Mouse (Mus musculus) midbrain, embryonic 10.5 days (tissue): Measurements from ENCODE around the gene Ube2a. TPM values are rescaled to one million over a fixed set of nuclear protein-coding genes. Genes with fewer than 3 reads are reported as not detected.

Experiments used
- DNase-seq: peaks from one replicate; pipeline ENCODE4 v3.0.0-alpha.2; 2017; ENCODE audit warnings: low spot score
- H3K27ac ChIP-seq: fragments of 300-500 bp; sonication (generic); replicated peaks from 2 replicates; pipeline ENCODE4 v1.5.1; 2016; ENCODE audit warnings: mild to moderate bottlenecking
- H3K27me3 ChIP-seq: fragments of 300-500 bp; sonication (generic); 2 replicates; pipeline ENCODE4 v1.6.1; 2016; ENCODE audit warnings: low read depth, mild to moderate bottlenecking; ENCODE audit not compliant: poor library complexity, severe bottlenecking
- H3K36me3 ChIP-seq: fragments of 300-500 bp; sonication (generic); 2 replicates; pipeline ENCODE4 v1.6.1; 2016; ENCODE audit warnings: mild to moderate bottlenecking, moderate library complexity
- H3K4me1 ChIP-seq: fragments of 300-500 bp; sonication (generic); 2 replicates; pipeline ENCODE4 v1.6.1; 2016
- H3K4me3 ChIP-seq: fragments of 300-500 bp; sonication (generic); 2 replicates; pipeline ENCODE4 v1.5.1; 2016; ENCODE audit warnings: mild to moderate bottlenecking, moderate library complexity
- H3K9me3 ChIP-seq: fragments of 300-500 bp; sonication (generic); replicated peaks from 2 replicates; pipeline ENCODE4 v1.6.1; 2016; ENCODE audit warnings: mild to moderate bottlenecking
- WGBS: fragments of 180-500 bp; shearing (Covaris S2); methylation state at CpG from one replicate; pipeline ENCODE4 v1.1.7; 2016; 5-methylcytosine and 5-hydroxymethylcytosine counted together
- polyA plus RNA-seq: library from polyadenylated mRNA; unstranded; fragments of >200 nt; fragmentation: Nextera tagmentation; extraction: Ambion mirVana; gene quantifications from 2 replicates; pipeline ENCODE4 v1.2.1, GENCODE M21; 2016

Ube2a gene
- polyA plus RNA-seq, 1 experiment from 2014 or later, result 131 TPM

DNA sequence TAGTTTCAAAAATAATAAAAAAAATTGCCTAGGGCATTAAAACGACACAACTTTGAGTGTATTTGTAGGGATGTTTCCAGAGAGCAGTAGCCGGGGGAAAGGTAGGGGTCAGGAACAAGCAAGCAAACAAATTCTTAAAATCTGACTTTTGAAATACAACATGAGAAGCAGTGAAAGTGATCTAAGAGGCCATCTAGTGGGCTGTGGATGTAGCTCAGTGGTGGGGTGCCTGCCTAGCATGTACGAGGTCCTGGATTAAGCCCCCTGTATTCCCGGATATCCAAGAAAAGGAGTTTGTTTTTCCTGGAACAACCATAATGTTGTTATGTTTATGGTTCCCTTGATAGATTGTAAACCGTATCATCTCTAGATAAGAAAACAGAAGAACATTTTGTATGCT lies 32.8 kb downstream of the Ube2a start:
- Histone ChIP-seq H3K4me1 (peaks cover 6% of the 10 kb centered on the region; the same call in 1 of the 2 replicates), H3K4me3 (no peak overlapping the region), H3K9me3 (no peaks in the 10 kb centered on the region; the same call in 1 of the 2 replicates), H3K36me3 (no peaks in the 10 kb centered on the region), H3K27me3 (no peaks in the 10 kb centered on the region), H3K27ac (no peak overlapping the region)
- 46% methylated on average over 5 of the region's 5 CpGs for WGBS
- no peak for DNase-seq

DNA sequence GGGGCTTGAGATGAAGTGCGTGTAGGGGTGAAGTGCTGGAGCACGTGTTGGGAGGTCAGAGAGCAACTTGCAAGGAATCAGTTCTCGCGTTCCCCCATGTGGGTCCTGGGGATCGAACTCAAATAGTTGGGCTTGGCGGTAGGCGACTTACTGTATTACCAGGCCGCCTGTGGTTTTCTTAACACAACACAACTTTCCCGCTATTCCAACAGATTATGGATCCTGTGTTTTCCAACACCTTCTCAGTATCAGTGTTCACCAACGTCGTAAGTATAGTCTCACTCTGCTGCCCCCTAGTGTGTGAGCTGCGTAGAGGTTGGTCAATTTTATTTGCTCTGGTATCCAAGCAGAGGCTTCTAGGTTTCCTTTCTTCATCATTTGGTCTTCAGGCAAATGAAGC lies 37.6 kb downstream of the Ube2a start:
- Histone ChIP-seq H3K9me3 (no peaks in the 10 kb centered on the region), H3K4me1 (no peaks in the 10 kb centered on the region), H3K4me3 (no peak overlapping the region), H3K36me3 (no peaks in the 10 kb centered on the region), H3K27me3 (no peaks in the 10 kb centered on the region), H3K27ac (no peak overlapping the region)
- WGBS, result 48% methylated on average over 12 of the region's 12 CpGs
- DNase-seq, result peak; percentile 17

DNA sequence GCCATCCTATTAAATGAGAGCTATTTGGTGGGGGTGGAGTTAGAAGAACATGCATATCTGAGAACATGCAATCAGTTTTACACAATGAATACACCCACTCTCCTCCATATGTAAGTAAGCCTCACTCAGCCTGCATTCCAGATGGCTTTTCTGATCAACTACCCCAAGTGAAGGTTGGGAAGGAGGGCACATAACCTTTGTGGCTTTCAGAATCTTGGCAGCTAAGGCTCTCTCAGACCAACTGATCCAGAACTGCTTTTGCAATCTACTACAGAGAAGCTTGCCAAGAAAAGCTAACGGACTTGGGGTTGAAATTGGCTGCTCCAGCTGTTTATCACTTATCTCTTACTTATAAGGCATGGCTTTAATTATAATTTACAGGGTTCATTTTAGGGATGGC lies 44.0 kb downstream of the Ube2a start:
- H3K36me3 ChIP-seq, result no peaks in the 10 kb centered on the region; the same call in 1 of the 2 replicates
- WGBS, result 87% methylated on average over 1 of the region's 1 CpGs
- no peaks in the 10 kb centered on the region for H3K9me3 ChIP-seq
- no peak for DNase-seq
- H3K4me3 ChIP-seq, result no peak overlapping the region
- no peaks in the 10 kb centered on the region for H3K4me1 ChIP-seq
- H3K27me3 ChIP-seq, result no peaks in the 10 kb centered on the region
- no peak overlapping the region for H3K27ac ChIP-seq

- Histone ChIP-seq H3K27ac (no peak overlapping the region), H3K4me3 (no peak overlapping the region), H3K4me1 (no peaks in the 10 kb centered on the region), H3K9me3 (no peaks in the 10 kb centered on the region), H3K27me3 (no peaks in the 10 kb centered on the region), H3K36me3 (peaks cover 2% of the 10 kb centered on the region; the same call in 1 of the 2 replicates)
- 85% methylated on average over 4 of the region's 4 CpGs for WGBS
- DNase-seq, result no peak
These were observed 47.6 kb downstream of the Ube2a start for GRCm38 (mm10) chrX:36921346-36921745.

GRCm38 (mm10) chrX:36928791-36929190 lies 55.1 kb downstream of the Ube2a start:
- Histone ChIP-seq H3K27me3 (no peaks in the 10 kb centered on the region), H3K36me3 (peaks cover 9% of the 10 kb centered on the region; the same call in 1 of the 2 replicates), H3K4me3 (no peak overlapping the region), H3K9me3 (no peaks in the 10 kb centered on the region), H3K27ac (no peak overlapping the region), H3K4me1 (no peaks in the 10 kb centered on the region)
- no peak for DNase-seq
- 87% methylated on average over 4 of the region's 4 CpGs for WGBS

GRCm38 (mm10) chrX:36929694-36930093 lies 56.0 kb downstream of the Ube2a start:
- WGBS, result 75% methylated on average over 4 of the region's 4 CpGs
- Histone ChIP-seq H3K27ac (no peak overlapping the region), H3K9me3 (no peaks in the 10 kb centered on the region), H3K27me3 (no peaks in the 10 kb centered on the region), H3K4me3 (no peak overlapping the region), H3K36me3 (peaks cover 9% of the 10 kb centered on the region; the same call in 1 of the 2 replicates), H3K4me1 (no peaks in the 10 kb centered on the region)
- DNase-seq, result no peak

- DNase-seq, result no peak
- H3K27me3 ChIP-seq, result no peaks in the 10 kb centered on the region
- no peak overlapping the region for H3K27ac ChIP-seq
- H3K4me1 ChIP-seq, result no peaks in the 10 kb centered on the region
- no peaks in the 10 kb centered on the region for H3K9me3 ChIP-seq
- no peak overlapping the region for H3K4me3 ChIP-seq
- 48% methylated on average over 1 of the region's 1 CpGs for WGBS
- H3K36me3 ChIP-seq, result peaks cover 6% of the 10 kb centered on the region; the same call in 1 of the 2 replicates
These were observed 56.9 kb downstream of the Ube2a start for GRCm38 (mm10) chrX:36930574-36930973.

Other genes starting within 250 kb of the Ube2a start
- 3.4 and 4.1 TPM in 2 replicates for gene Akap17b, start 228.5 kb upstream of the Ube2a start, polyA plus RNA-seq
- gene Slc25a43, start 130.2 kb upstream of the Ube2a start, polyA plus RNA-seq, result 0.99 and 1.6 TPM in 2 replicates
- 854 and 880 TPM in 2 replicates for gene Slc25a5, start 78.2 kb upstream of the Ube2a start, polyA plus RNA-seq
- gene C330007P06Rik, start 211 bp downstream of the Ube2a start, polyA plus RNA-seq, result 30.9 and 32.1 TPM in 2 replicates
- 2.8 and 4.3 TPM in 2 replicates for gene Nkrf, start 29.0 kb downstream of the Ube2a start, polyA plus RNA-seq
- gene Sept6, start 117.9 kb downstream of the Ube2a start, polyA plus RNA-seq, result 32.3 and 39.8 TPM in 2 replicates
- not detected in 2 replicates for gene Sowahd, start 174.9 kb downstream of the Ube2a start, polyA plus RNA-seq
- 366 and 467 TPM in 2 replicates for gene Rpl39, start 211.5 kb downstream of the Ube2a start, polyA plus RNA-seq
- gene Upf3b, start 236.4 kb downstream of the Ube2a start, polyA plus RNA-seq, result 19.3 and 20.8 TPM in 2 replicates